Mouse (Mus musculus): Measurements from ENCODE around the gene C8b.

C8b gene

GRCm38 (mm10) chr4:104766065-104766464, at the start of gene C8b:
C8b (plus strand) TSS chr4:104766317.
- DNase-seq (ENCODE audit: extremely low read depth, low read depth, low spot score) = no peak

- DNase-seq (ENCODE audit: extremely low read depth, low read depth, low spot score) = no peak
These were observed 49.6 kb upstream of the C8b start for GRCm38 (mm10) chr4:104716506-104716905.

- DNase-seq (ENCODE audit: extremely low read depth, low read depth, low spot score) = no peak
These were observed 46.9 kb upstream of the C8b start for GRCm38 (mm10) chr4:104718973-104719795.

- no peak for DNase-seq (ENCODE audit: extremely low read depth, low read depth, low spot score)
These were observed 42.5 kb upstream of the C8b start for GRCm38 (mm10) chr4:104723527-104724045.

GRCm38 (mm10) chr4:104724258-104724657, 41.9 kb upstream of the C8b start:
- no peak for DNase-seq (ENCODE audit: extremely low read depth, low read depth, low spot score)

GRCm38 (mm10) chr4:104725673-104726072, 40.4 kb upstream of the C8b start:
- DNase-seq (ENCODE audit: extremely low read depth, low read depth, low spot score) = no peak

- no peak for DNase-seq (ENCODE audit: extremely low read depth, low read depth, low spot score)
These were observed 36.9 kb upstream of the C8b start for GRCm38 (mm10) chr4:104729185-104729584.

GRCm38 (mm10) chr4:104746500-104746899, 19.6 kb upstream of the C8b start:
- DNase-seq (ENCODE audit: extremely low read depth, low read depth, low spot score) = no peak

GRCm38 (mm10) chr4:104754090-104754489, 12.0 kb upstream of the C8b start:
- no peak for DNase-seq (ENCODE audit: extremely low read depth, low read depth, low spot score)

- no peak for DNase-seq (ENCODE audit: extremely low read depth, low read depth, low spot score)
These were observed 5.1 kb upstream of the C8b start for GRCm38 (mm10) chr4:104760878-104761624.

- DNase-seq (ENCODE audit: extremely low read depth, low read depth, low spot score) = no peak
These were observed 2.1 kb downstream of the C8b start for GRCm38 (mm10) chr4:104768190-104768589.

GRCm38 (mm10) chr4:104769602-104770001, 3.5 kb downstream of the C8b start:
- DNase-seq (ENCODE audit: extremely low read depth, low read depth, low spot score) = no peak

- DNase-seq (ENCODE audit: extremely low read depth, low read depth, low spot score) = no peak
These were observed 4.2 kb downstream of the C8b start for GRCm38 (mm10) chr4:104770331-104770730.

GRCm38 (mm10) chr4:104775601-104776000, 9.5 kb downstream of the C8b start:
- DNase-seq (ENCODE audit: extremely low read depth, low read depth, low spot score) = no peak

- DNase-seq (ENCODE audit: extremely low read depth, low read depth, low spot score) = no peak
These were observed 13.3 kb downstream of the C8b start for GRCm38 (mm10) chr4:104779460-104779859.

GRCm38 (mm10) chr4:104781441-104781840, 15.3 kb downstream of the C8b start:
- no peak for DNase-seq (ENCODE audit: extremely low read depth, low read depth, low spot score)

GRCm38 (mm10) chr4:104782346-104782745, 16.2 kb downstream of the C8b start:
- no peak for DNase-seq (ENCODE audit: extremely low read depth, low read depth, low spot score)

GRCm38 (mm10) chr4:104792111-104792510, 26.0 kb downstream of the C8b start:
- DNase-seq (ENCODE audit: extremely low read depth, low read depth, low spot score) = no peak

GRCm38 (mm10) chr4:104798951-104799350, 32.8 kb downstream of the C8b start:
- DNase-seq (ENCODE audit: extremely low read depth, low read depth, low spot score) = no peak

GRCm38 (mm10) chr4:104801625-104802024, 35.5 kb downstream of the C8b start:
- DNase-seq (ENCODE audit: extremely low read depth, low read depth, low spot score) = no peak

- DNase-seq (ENCODE audit: extremely low read depth, low read depth, low spot score) = no peak
These were observed 38.0 kb downstream of the C8b start for GRCm38 (mm10) chr4:104804100-104804499.

Data from fat pad, adult 2 months (tissue).